Mouse (Mus musculus) MEL (cell line): ENCODE measurements at regions not wholly inside any gene's neighbourhood (a gene's known extent, or its start where the extent isn't known, plus 50 kb on each side); places are given as distances from the start of the nearest gene placed in this dataset.

Source experiments
- DNase-seq: peaks from one replicate; pipeline ENCODE4 v3.0.0; 2011; ENCODE audit warnings: low read depth, low spot score
- H3K27ac ChIP-seq: 2 replicates; pipeline ENCODE4 v1.5.1; 2012; ENCODE audit warnings: low read depth, mild to moderate bottlenecking, control low read depth, low read length, moderate library complexity; ENCODE audit not compliant: control insufficient read depth
- H3K27me3 ChIP-seq, 2 experiments: fragments of 150-350 bp in 1 of 2; sonication (generic) in 1 of 2; 2 replicates each; pipeline ENCODE4 v1.6.1; 2012; ENCODE audit warnings: low read length in 2 of 2, mild to moderate bottlenecking in 2 of 2, improper control_type of control experiment in 1 of 2, moderate library complexity in 1 of 2; ENCODE audit not compliant: insufficient read depth in 2 of 2, control insufficient read depth in 1 of 2
- H3K36me3 ChIP-seq, 2 experiments: 2 replicates each; pipeline ENCODE4 v1.6.1; 2012 to 2014; ENCODE audit warnings: low read length in 2 of 2, improper control_type of control experiment in 1 of 2, inconsistent platforms in 1 of 2, mild to moderate bottlenecking in 1 of 2; ENCODE audit not compliant: insufficient read depth in 2 of 2, control insufficient read depth in 1 of 2
- H3K4me1 ChIP-seq, 2 experiments: fragments of 150-350 bp in 1 of 2; sonication (generic) in 1 of 2; 2 replicates each; pipeline ENCODE4 v1.6.1; 2012; ENCODE audit warnings: low read length in 2 of 2, improper control_type of control experiment in 1 of 2, mild to moderate bottlenecking in 1 of 2; ENCODE audit not compliant: insufficient read depth in 2 of 2, control insufficient read depth in 1 of 2
- H3K4me3 ChIP-seq, 2 experiments: fragments of 150-350 bp in 1 of 2; sonication (generic) in 1 of 2; 2 replicates each; pipeline ENCODE4 v1.5.1; 2012; ENCODE audit warnings: low read depth in 2 of 2, low read length in 2 of 2, mild to moderate bottlenecking in 2 of 2, moderate library complexity in 2 of 2, control low read depth in 1 of 2, improper control_type of control experiment in 1 of 2; ENCODE audit not compliant: control insufficient read depth in 1 of 2, insufficient read depth in 1 of 2
- H3K79me2 ChIP-seq: 2 replicates; pipeline ENCODE4 v1.6.1; 2012; ENCODE audit warnings: mild to moderate bottlenecking, low read length, moderate library complexity; ENCODE audit not compliant: control insufficient read depth, poor library complexity, insufficient read depth
- H3K9ac ChIP-seq: 2 replicates; pipeline ENCODE4 v1.6.1; 2012; ENCODE audit warnings: low read depth, mild to moderate bottlenecking, control low read depth, low read length, moderate library complexity; ENCODE audit not compliant: control insufficient read depth, poor library complexity, severe bottlenecking
- H3K9me3 ChIP-seq: fragments of 150-350 bp; sonication (generic); replicated peaks from 2 replicates; pipeline ENCODE4 v1.6.1; 2012; ENCODE audit warnings: mild to moderate bottlenecking, low read length, improper control_type of control experiment, moderate library complexity; ENCODE audit not compliant: insufficient read depth
- CHD1 ChIP-seq: IDR thresholded peaks from 2 replicates; pipeline ENCODE4 v1.6.1; 2012; ENCODE audit warnings: low read depth, mild to moderate bottlenecking, inconsistent platforms, low read length, improper control_type of control experiment
- E2F4 ChIP-seq: IDR thresholded peaks from 2 replicates; pipeline ENCODE4 v1.6.1; 2011; ENCODE audit warnings: low read depth, low read length, improper control_type of control experiment, borderline replicate concordance
- ETS1 ChIP-seq: IDR thresholded peaks from 2 replicates; pipeline ENCODE4 v1.6.1; 2012; ENCODE audit warnings: low read depth, mild to moderate bottlenecking, inconsistent platforms, low read length, improper control_type of control experiment, moderate library complexity
- GABPA ChIP-seq: IDR thresholded peaks from 2 replicates; pipeline ENCODE4 v1.6.1; 2012; ENCODE audit warnings: low read depth, mild to moderate bottlenecking, inconsistent platforms, low read length, improper control_type of control experiment, moderate library complexity
- GATA1 ChIP-seq: IDR thresholded peaks from 2 replicates; pipeline ENCODE4 v1.6.1; 2011; ENCODE audit warnings: low read depth, low read length, improper control_type of control experiment
- HCFC1 ChIP-seq: IDR thresholded peaks from 2 replicates; pipeline ENCODE4 v1.6.1; 2012; ENCODE audit warnings: low read depth, mild to moderate bottlenecking, inconsistent platforms, low read length, improper control_type of control experiment, moderate library complexity
- KAT2A ChIP-seq: conservative IDR thresholded peaks from 2 replicates; pipeline ENCODE4 v1.6.1; 2012; ENCODE audit warnings: low read depth, low read length, improper control_type of control experiment, inconsistent platforms
- MAFK ChIP-seq: IDR thresholded peaks from 2 replicates; pipeline ENCODE4 v1.6.1; 2011; ENCODE audit warnings: low read depth, mild to moderate bottlenecking, low read length, improper control_type of control experiment, borderline replicate concordance
- MEF2A ChIP-seq: IDR thresholded peaks from 2 replicates; pipeline ENCODE4 v1.6.1; 2014; ENCODE audit warnings: low read depth, mild to moderate bottlenecking, inconsistent platforms, low read length, improper control_type of control experiment; ENCODE audit not compliant: poor library complexity, insufficient replicate concordance, severe bottlenecking; ENCODE audit errors: extremely low read depth
- MXI1 ChIP-seq: IDR thresholded peaks from 2 replicates; pipeline ENCODE4 v1.6.1; 2011; ENCODE audit warnings: mild to moderate bottlenecking, low read depth, low read length, improper control_type of control experiment
- NELFE ChIP-seq: IDR thresholded peaks from 2 replicates; pipeline ENCODE4 v1.6.1; 2011; ENCODE audit warnings: low read depth, low read length, improper control_type of control experiment
- NRF1 ChIP-seq: IDR thresholded peaks from 2 replicates; pipeline ENCODE4 v1.6.1; 2014; ENCODE audit warnings: low read depth, mild to moderate bottlenecking, inconsistent platforms, low read length, improper control_type of control experiment, moderate library complexity; ENCODE audit not compliant: poor library complexity, insufficient read depth, severe bottlenecking
- POLR2AphosphoS2 ChIP-seq: IDR thresholded peaks from 2 replicates; pipeline ENCODE4 v1.6.1; 2011; ENCODE audit warnings: low read length, improper control_type of control experiment
- RCOR1 ChIP-seq: IDR thresholded peaks from 2 replicates; pipeline ENCODE4 v1.6.1; 2012; ENCODE audit warnings: low read depth, mild to moderate bottlenecking, inconsistent platforms, low read length, improper control_type of control experiment
- SIN3A ChIP-seq: IDR thresholded peaks from 2 replicates; pipeline ENCODE4 v1.6.1; 2012; ENCODE audit warnings: low read length, improper control_type of control experiment, inconsistent platforms
- TBP ChIP-seq: IDR thresholded peaks from 2 replicates; pipeline ENCODE4 v1.8.0; 2011; ENCODE audit warnings: low read depth, low read length, improper control_type of control experiment
- TCF12 ChIP-seq: IDR thresholded peaks from 2 replicates; pipeline ENCODE4 v1.6.1; 2014; ENCODE audit warnings: low read depth, mild to moderate bottlenecking, inconsistent platforms, low read length, improper control_type of control experiment, moderate library complexity
- USF1 ChIP-seq: IDR thresholded peaks from 2 replicates; pipeline ENCODE4 v1.6.1; 2014; ENCODE audit warnings: low read depth, mild to moderate bottlenecking, inconsistent platforms, low read length, improper control_type of control experiment, moderate library complexity
- USF2 ChIP-seq, 2 experiments: IDR thresholded peaks; 2 replicates each; pipeline ENCODE4 v1.6.1; 2011 to 2012; ENCODE audit warnings: improper control_type of control experiment in 2 of 2, low read length in 2 of 2, borderline replicate concordance in 1 of 2, inconsistent platforms in 1 of 2, low read depth in 1 of 2, mild to moderate bottlenecking in 1 of 2; ENCODE audit not compliant: insufficient read depth in 1 of 2
- ZNF384 ChIP-seq: IDR thresholded peaks from 2 replicates; pipeline ENCODE4 v1.6.1; 2012; ENCODE audit warnings: low read depth, mild to moderate bottlenecking, inconsistent platforms, low read length, improper control_type of control experiment

GRCm38 (mm10) chr5:111638306-111638705 is 95.4 kb upstream of the Gm26897 start:
- Histone ChIP-seq H3K79me2 (no peaks in the 10 kb centered on the region), H3K9ac (no peak overlapping the region), H3K36me3 (no peaks in the 10 kb centered on the region), H3K27me3 (no peaks in the 10 kb centered on the region), H3K27ac (no peak overlapping the region), H3K4me3 (no peak overlapping the region), H3K4me1 (no peaks in the 10 kb centered on the region), H3K9me3 (no peaks in the 10 kb centered on the region)
- DNase-seq, result no peak
- TF ChIP-seq RCOR1 (no peak), SIN3A (no peak)

- no peaks in the 10 kb centered on the region for H3K27me3 ChIP-seq
- no peak for DNase-seq
- no peak overlapping the region for H3K4me3 ChIP-seq
- H3K36me3 ChIP-seq, result no peaks in the 10 kb centered on the region
- no peak for TF ChIP-seq CHD1
- TF ChIP-seq SIN3A, result no peak
- no peak for TF ChIP-seq USF2 (IDR thresholded peaks at IDR 0.05; ENCODE audit: borderline replicate concordance in 1 of 2, insufficient read depth in 1 of 2, low read depth in 1 of 2, low read length in 2 of 2)
- no peak for TF ChIP-seq GABPA
- no peak for TF ChIP-seq POLR2AphosphoS2
- TF ChIP-seq TCF12, result no peak
- no peak for TF ChIP-seq NELFE
- no peak for TF ChIP-seq KAT2A
- TF ChIP-seq TBP, result no peak
- no peak for TF ChIP-seq ZNF384
- no peak for TF ChIP-seq MAFK
- no peak for TF ChIP-seq GATA1
- no peak for TF ChIP-seq USF1
- TF ChIP-seq NRF1, result no peak
- TF ChIP-seq E2F4, result no peak
- no peak for TF ChIP-seq HCFC1
- TF ChIP-seq MEF2A, result no peak
- no peak for TF ChIP-seq MXI1
- no peak for TF ChIP-seq ETS1
- TF ChIP-seq, all 39 proteins: peak for 0
- Histone ChIP-seq H3K27ac (no peak overlapping the region), H3K79me2 (no peaks in the 10 kb centered on the region), H3K4me1 (no peaks in the 10 kb centered on the region), H3K9me3 (no peaks in the 10 kb centered on the region), H3K9ac (no peak overlapping the region)
Observed at GRCm38 (mm10) chr5:111639476-111640287, 94.0 kb upstream of the Gm26897 start.
